Mouse (Mus musculus): ENCODE measurements around the gene Syce1.

Gene Syce1

GRCm38 (mm10) chr7:140787406-140788052 is at the start of gene Syce1:
TSS of gene Syce1 (minus strand) at chr7:140787852.
- no peak for DNase-seq

GRCm38 (mm10) chr7:140836243-140837115 is 48.8 kb upstream of the Syce1 start:
- DNase-seq, result no peak

GRCm38 (mm10) chr7:140835758-140836087 is 48.1 kb upstream of the Syce1 start:
- no peak for DNase-seq

- DNase-seq, result peak; percentile 36 to 57
Measured at GRCm38 (mm10) chr7:140834968-140835757, 47.5 kb upstream of the Syce1 start, which contains the start of gene Urah. TSS of gene Urah (plus strand) at chr7:140835018.

GRCm38 (mm10) chr7:140833341-140833740 is 45.7 kb upstream of the Syce1 start:
- no peak for DNase-seq

GRCm38 (mm10) chr7:140831447-140831846 is 43.8 kb upstream of the Syce1 start:
- DNase-seq, result no peak

- peak; percentile 80 to 92 for DNase-seq
Measured at GRCm38 (mm10) chr7:140828171-140828881, 40.7 kb upstream of the Syce1 start.

GRCm38 (mm10) chr7:140822731-140823130 is 35.1 kb upstream of the Syce1 start:
- no peak for DNase-seq

GRCm38 (mm10) chr7:140821653-140822329 is 34.1 kb upstream of the Syce1 start, which contains the start of gene Zfp941:
TSS of gene Zfp941 (minus strand) at chr7:140822178.
- DNase-seq, result peak; percentile 58 to 73

GRCm38 (mm10) chr7:140821305-140821652 is 33.6 kb upstream of the Syce1 start:
- DNase-seq, result no peak

GRCm38 (mm10) chr7:140820173-140820572 is 32.5 kb upstream of the Syce1 start:
- no peak for DNase-seq

GRCm38 (mm10) chr7:140812850-140813249 is 25.2 kb upstream of the Syce1 start:
- DNase-seq, result no peak

- DNase-seq, result no peak
Measured at GRCm38 (mm10) chr7:140811714-140812113, 24.1 kb upstream of the Syce1 start.

- DNase-seq, result no peak
Measured at GRCm38 (mm10) chr7:140810496-140810895, 22.8 kb upstream of the Syce1 start.

- DNase-seq, result peak; percentile 79 to 81
Measured at GRCm38 (mm10) chr7:140805704-140806103, 18.1 kb upstream of the Syce1 start.

GRCm38 (mm10) chr7:140802629-140803028 is 15.0 kb upstream of the Syce1 start:
- peak; percentile 54 to 64 for DNase-seq

GRCm38 (mm10) chr7:140798212-140798611 is 10.6 kb upstream of the Syce1 start:
- no peak for DNase-seq

- DNase-seq, result no peak
Measured at GRCm38 (mm10) chr7:140797619-140798018, 10.0 kb upstream of the Syce1 start.

GRCm38 (mm10) chr7:140793541-140793940 is 5.9 kb upstream of the Syce1 start:
- no peak for DNase-seq

GRCm38 (mm10) chr7:140788053-140788435 is 392 bp upstream of the Syce1 start:
- no peak for DNase-seq

GRCm38 (mm10) chr7:140780548-140780947 is 7.1 kb downstream of the Syce1 start:
- no peak for DNase-seq

Measured in kidney, postnatal 36 days (tissue).